Mouse (Mus musculus) liver, embryonic 13.5 days (tissue): ENCODE measurements at regions not wholly inside any gene's neighbourhood (a gene's known extent, or its start where the extent isn't known, plus 50 kb on each side); places are given as distances from the start of the nearest gene placed in this dataset.
A peak's percentile ranks its signal among the peaks of the same experiment; 100 is the strongest.
"Not testable (repeated sequence)": the region's sequence is repeated elsewhere in the genome, so short reads cannot be mapped to it uniquely, and the experiment has no call there.

Experiments used
- ATAC-seq: fragments of 200-750 bp; cut with Nextera tagmentation; 2 replicates; pipeline ENCODE4 v1.8.0; 2017; ENCODE audit warnings: low read depth, mild to moderate bottlenecking, moderate number of reproducible peaks, moderate library complexity
- DNase-seq: peaks from one replicate; pipeline ENCODE4 v3.0.0; 2022
- H3K27ac ChIP-seq: fragments of 300-500 bp; sonication (generic); 2 replicates; pipeline ENCODE4 v1.5.1; 2015; ENCODE audit warnings: moderate library complexity, mild to moderate bottlenecking, inconsistent platforms
- H3K27me3 ChIP-seq: fragments of 300-500 bp; sonication (generic); 2 replicates; pipeline ENCODE4 v1.6.1; 2015; ENCODE audit warnings: mild to moderate bottlenecking, inconsistent platforms
- H3K36me3 ChIP-seq: fragments of 300-500 bp; sonication (generic); 2 replicates; pipeline ENCODE4 v1.6.1; 2015; ENCODE audit warnings: mild to moderate bottlenecking, inconsistent platforms
- H3K4me1 ChIP-seq: fragments of 300-500 bp; sonication (generic); replicated peaks from 2 replicates; pipeline ENCODE4 v1.6.1; 2015; ENCODE audit warnings: inconsistent platforms
- H3K4me2 ChIP-seq: fragments of 300-500 bp; sonication (generic); 2 replicates; pipeline ENCODE4 v1.6.1; 2015; ENCODE audit warnings: inconsistent platforms, mild to moderate bottlenecking, moderate library complexity
- H3K4me3 ChIP-seq: fragments of 300-500 bp; sonication (generic); replicated peaks from 2 replicates; pipeline ENCODE4 v1.5.1; 2015; ENCODE audit warnings: mild to moderate bottlenecking, inconsistent platforms
- H3K9ac ChIP-seq: fragments of 300-500 bp; sonication (generic); 2 replicates; pipeline ENCODE4 v1.6.1; 2015; ENCODE audit warnings: mild to moderate bottlenecking, inconsistent platforms
- H3K9me3 ChIP-seq: fragments of 300-500 bp; sonication (generic); replicated peaks from 2 replicates; pipeline ENCODE4 v1.6.1; 2016; ENCODE audit warnings: inconsistent platforms
- WGBS: fragments of 180-500 bp; shearing (Covaris S2); methylation state at CpG from one replicate; pipeline ENCODE4 v1.1.7; 2015; ENCODE audit not compliant: insufficient replicate concordance; 5-methylcytosine and 5-hydroxymethylcytosine counted together

- ATAC-seq (no peak), DNase-seq (no peak)
- 39% methylated on average over 1 of the region's 1 CpGs for WGBS
- Histone ChIP-seq H3K27me3 (no peaks in the 10 kb centered on the region), H3K9me3 (0 out of 2 replicates have a peak, but pooled peaks cover 3% of the 10 kb centered on the region), H3K4me3 (no peak overlapping the region), H3K36me3 (no peaks in the 10 kb centered on the region), H3K4me1 (no peaks in the 10 kb centered on the region), H3K9ac (no peak overlapping the region), H3K4me2 (no peak overlapping the region), H3K27ac (no peak overlapping the region)
Observed at GRCm38 (mm10) chr3:128413481-128413880, 517.4 kb upstream of the Fam241a start.

DNA sequence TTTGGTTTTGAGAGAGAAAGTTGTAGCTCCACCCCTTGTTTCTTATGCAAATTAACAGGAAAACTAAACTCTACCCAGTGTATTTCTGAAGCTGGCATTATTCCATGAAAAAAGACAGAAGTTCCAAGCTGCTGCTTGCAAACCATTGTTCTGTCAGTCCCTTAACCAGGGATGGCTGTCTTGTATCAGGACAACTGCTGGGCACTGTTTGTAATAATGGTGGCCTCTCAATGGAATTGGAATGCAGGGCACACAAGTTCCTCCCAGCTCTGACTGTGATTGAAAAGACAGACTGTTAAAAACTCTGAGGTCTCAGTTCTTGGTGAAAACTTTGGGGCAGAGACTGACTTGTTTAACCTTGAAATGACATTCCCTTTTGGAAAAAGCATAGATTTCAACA, 516.0 kb upstream of the Fam241a start:
- ATAC-seq (no peak), DNase-seq (no peak)
- no peaks in the 10 kb centered on the region for H3K4me1 ChIP-seq
- H3K36me3 ChIP-seq = no peaks in the 10 kb centered on the region
- H3K4me2 ChIP-seq = no peak overlapping the region
- H3K9ac ChIP-seq = no peak overlapping the region
- no peaks in the 10 kb centered on the region for H3K27me3 ChIP-seq
- H3K27ac ChIP-seq = no peak overlapping the region
- H3K4me3 ChIP-seq = no peak overlapping the region
- 0 out of 2 replicates have a peak, but pooled peaks cover 3% of the 10 kb centered on the region for H3K9me3 ChIP-seq

DNA sequence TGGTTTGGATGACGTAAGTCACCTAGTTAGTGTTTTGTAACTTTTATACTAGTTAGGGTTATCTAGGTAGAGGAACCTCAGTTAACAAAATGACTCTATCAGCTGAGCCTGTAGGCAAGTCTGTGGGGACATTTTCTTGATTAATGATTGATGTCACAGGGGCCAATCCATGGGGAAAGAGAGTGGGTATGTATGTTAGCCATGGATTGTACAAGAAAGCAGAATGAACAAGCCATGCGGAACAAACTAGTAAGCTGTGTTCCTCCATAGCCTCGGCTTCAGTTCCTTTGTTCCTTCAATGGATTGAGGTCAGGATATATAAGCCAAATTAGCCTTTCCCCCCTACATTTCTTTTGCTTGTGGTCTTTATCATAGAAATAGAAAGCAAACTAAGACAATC, 498.7 kb upstream of the Fam241a start:
- DNase-seq = no peak
- no peaks in the 10 kb centered on the region for H3K27me3 ChIP-seq
- no peaks in the 10 kb centered on the region for H3K4me1 ChIP-seq
- no peak overlapping the region for H3K4me2 ChIP-seq
- 69% methylated on average over 3 of the region's 3 CpGs for WGBS
- no peak overlapping the region for H3K4me3 ChIP-seq
- no peak for ATAC-seq
- no peaks in the 10 kb centered on the region for H3K36me3 ChIP-seq
- H3K9ac ChIP-seq = no peak overlapping the region
- H3K9me3 ChIP-seq = no peaks in the 10 kb centered on the region
- no peak overlapping the region for H3K27ac ChIP-seq

- H3K27me3 ChIP-seq = no peaks in the 10 kb centered on the region
- no peak overlapping the region for H3K4me2 ChIP-seq
- H3K4me3 ChIP-seq = no peak overlapping the region
- DNase-seq (no peak), ATAC-seq (no peak)
- WGBS = 69% methylated on average over 4 of the region's 4 CpGs
- no peaks in the 10 kb centered on the region for H3K36me3 ChIP-seq
- H3K9ac ChIP-seq = no peak overlapping the region
- no peaks in the 10 kb centered on the region for H3K9me3 ChIP-seq
- no peaks in the 10 kb centered on the region for H3K4me1 ChIP-seq
- no peak overlapping the region for H3K27ac ChIP-seq
Observed at GRCm38 (mm10) chr3:128380579-128380978, 484.5 kb upstream of the Fam241a start.

DNA sequence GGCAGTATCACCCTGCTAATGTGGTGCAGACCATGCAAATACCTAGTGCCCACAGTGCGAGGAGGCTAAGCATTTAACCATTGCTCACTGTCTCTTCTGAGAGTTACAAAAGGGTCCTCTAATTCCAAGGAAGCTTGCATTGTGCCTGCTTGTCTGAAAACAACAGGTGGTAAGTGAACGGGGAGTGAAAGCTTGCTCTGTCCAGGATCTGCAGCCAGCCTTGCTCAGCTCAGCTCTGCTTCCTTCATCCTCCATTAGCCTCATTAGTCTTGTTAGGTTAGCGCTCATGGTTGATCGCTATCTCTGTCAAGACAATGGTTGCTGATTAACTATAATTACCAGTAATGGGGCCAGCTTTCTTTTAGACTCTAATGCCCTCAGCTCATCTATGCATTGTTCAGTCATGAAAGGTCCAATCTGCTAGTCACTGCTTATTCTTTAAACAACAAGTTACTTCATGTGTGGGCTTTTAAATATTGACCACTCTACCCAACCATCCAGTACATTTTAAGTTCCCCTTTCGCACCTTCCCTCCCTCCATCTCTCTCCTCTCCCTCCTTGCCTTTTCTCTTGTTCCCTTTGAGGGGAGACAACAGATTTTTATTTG, 473.5 kb upstream of the Fam241a start:
- DNase-seq = no peak
- no peak for ATAC-seq
- Histone ChIP-seq H3K27me3 (no peaks in the 10 kb centered on the region), H3K27ac (no peak overlapping the region), H3K9ac (no peak overlapping the region), H3K4me3 (no peak overlapping the region), H3K4me1 (no peaks in the 10 kb centered on the region), H3K9me3 (no peaks in the 10 kb centered on the region), H3K4me2 (no peak overlapping the region), H3K36me3 (no peaks in the 10 kb centered on the region)
- WGBS = 42% methylated on average over 5 of the region's 5 CpGs

- H3K36me3 ChIP-seq = no peaks in the 10 kb centered on the region
- H3K4me2 ChIP-seq = no peak overlapping the region
- DNase-seq (no peak), ATAC-seq (no peak)
- no peak overlapping the region for H3K9ac ChIP-seq
- H3K4me1 ChIP-seq = no peaks in the 10 kb centered on the region
- WGBS = 56% methylated on average over 2 of the region's 2 CpGs
- H3K27me3 ChIP-seq = no peaks in the 10 kb centered on the region
- H3K27ac ChIP-seq = no peak overlapping the region
- H3K4me3 ChIP-seq = no peak overlapping the region
- no peaks in the 10 kb centered on the region for H3K9me3 ChIP-seq
Observed at GRCm38 (mm10) chr3:128362310-128362709, 466.2 kb upstream of the Fam241a start.

DNA sequence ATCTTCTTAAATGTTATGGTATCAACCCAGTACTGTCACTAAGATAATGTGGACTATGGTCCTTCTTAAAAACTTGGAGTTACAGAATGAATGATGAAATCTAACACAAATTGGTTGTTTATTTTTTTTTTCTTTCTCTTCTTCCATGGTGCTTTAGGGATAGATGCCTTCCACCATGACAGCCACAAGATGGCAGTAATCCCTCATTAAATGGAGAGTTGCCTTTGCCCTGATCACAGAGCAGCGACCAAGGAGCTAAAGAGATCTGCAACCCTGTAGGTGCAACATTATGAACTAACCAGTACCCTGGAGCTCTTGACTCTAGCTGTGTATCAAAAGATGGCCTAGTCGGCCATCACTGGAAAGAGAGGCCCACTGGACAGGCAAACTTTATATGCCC, 453.0 kb upstream of the Fam241a start:
- H3K27me3 ChIP-seq, H3K4me3 ChIP-seq, H3K27ac ChIP-seq, DNase-seq, ATAC-seq, H3K9ac ChIP-seq, H3K4me2 ChIP-seq, H3K4me1 ChIP-seq, H3K36me3 ChIP-seq, H3K9me3 ChIP-seq: not testable (repeated sequence)
- 12% methylated on average over 2 of the region's 2 CpGs for WGBS

- no peaks in the 10 kb centered on the region for H3K4me1 ChIP-seq
- 47% methylated on average over 8 of the region's 8 CpGs for WGBS
- H3K4me2 ChIP-seq = no peak overlapping the region
- no peak overlapping the region for H3K9ac ChIP-seq
- no peaks in the 10 kb centered on the region for H3K36me3 ChIP-seq
- H3K4me3 ChIP-seq = no peak overlapping the region
- DNase-seq (no peak), ATAC-seq (no peak)
- no peak overlapping the region for H3K27ac ChIP-seq
- H3K9me3 ChIP-seq = no peaks in the 10 kb centered on the region
- no peaks in the 10 kb centered on the region for H3K27me3 ChIP-seq
Observed at GRCm38 (mm10) chr3:128347782-128348574, 451.9 kb upstream of the Fam241a start.

- Histone ChIP-seq H3K36me3 (no peaks in the 10 kb centered on the region), H3K4me1 (no peaks in the 10 kb centered on the region), H3K9ac (no peak overlapping the region), H3K27me3 (no peaks in the 10 kb centered on the region), H3K4me2 (no peak overlapping the region), H3K9me3 (no peaks in the 10 kb centered on the region), H3K27ac (no peak overlapping the region), H3K4me3 (no peak overlapping the region)
- WGBS = 43% methylated on average over 2 of the region's 2 CpGs
- ATAC-seq (no peak), DNase-seq (no peak)
Observed at GRCm38 (mm10) chr3:128337508-128337907, 441.4 kb upstream of the Fam241a start.

GRCm38 (mm10) chr3:128337031-128337430, 440.9 kb upstream of the Fam241a start:
- Histone ChIP-seq H3K27ac (no peak overlapping the region), H3K4me3 (no peak overlapping the region), H3K9ac (no peak overlapping the region), H3K4me1 (no peaks in the 10 kb centered on the region), H3K4me2 (no peak overlapping the region), H3K27me3 (no peaks in the 10 kb centered on the region), H3K9me3 (no peaks in the 10 kb centered on the region), H3K36me3 (no peaks in the 10 kb centered on the region)
- 18% methylated on average over 5 of the region's 5 CpGs for WGBS
- ATAC-seq (no peak), DNase-seq (peak; percentile 1)

DNA sequence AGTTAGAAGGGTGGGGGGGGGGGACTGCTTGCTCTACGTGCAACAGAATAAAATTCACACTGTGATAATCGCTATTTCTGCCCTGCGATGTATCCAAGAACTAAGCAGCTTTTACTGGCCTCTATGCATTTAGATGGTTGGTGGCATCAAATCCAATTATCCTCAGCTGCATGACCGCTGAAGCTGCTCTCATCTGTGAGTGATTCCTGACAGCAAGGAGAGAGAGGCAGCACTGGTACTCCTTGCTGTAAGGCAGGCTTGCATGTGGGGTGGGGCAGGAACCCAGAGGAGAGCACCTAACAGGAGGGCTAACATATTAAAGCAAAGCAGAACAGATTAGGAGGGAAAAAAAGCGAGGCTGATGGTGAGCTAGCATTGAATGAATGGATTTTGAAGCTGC, 431.6 kb upstream of the Fam241a start:
- no peak for DNase-seq

GRCm38 (mm10) chr3:128301312-128301711, 405.2 kb upstream of the Fam241a start:
- ATAC-seq = no peak

More for the DNA sequence above, 431.6 kb upstream of the Fam241a start:
- Histone ChIP-seq H3K4me1 (no peaks in the 10 kb centered on the region), H3K9me3 (no peaks in the 10 kb centered on the region), H3K9ac (no peak overlapping the region), H3K27ac (no peak overlapping the region), H3K27me3 (no peaks in the 10 kb centered on the region), H3K4me2 (no peak overlapping the region), H3K36me3 (no peaks in the 10 kb centered on the region), H3K4me3 (no peak overlapping the region)
- no peak for ATAC-seq
- WGBS = 74% methylated on average over 5 of the region's 5 CpGs

More at GRCm38 (mm10) chr3:128301312-128301711, 405.2 kb upstream of the Fam241a start:
- WGBS = 65% methylated on average over 4 of the region's 4 CpGs
- H3K4me2 ChIP-seq = no peak overlapping the region
- H3K4me3 ChIP-seq = no peak overlapping the region
- no peak for DNase-seq
- no peak overlapping the region for H3K9ac ChIP-seq
- no peaks in the 10 kb centered on the region for H3K36me3 ChIP-seq
- no peak overlapping the region for H3K27ac ChIP-seq
- no peaks in the 10 kb centered on the region for H3K9me3 ChIP-seq
- H3K27me3 ChIP-seq = no peaks in the 10 kb centered on the region
- no peaks in the 10 kb centered on the region for H3K4me1 ChIP-seq
